Mouse (Mus musculus) spleen, postnatal 14 days (tissue): Measurements from ENCODE around the gene Gm20828.
"Not testable (repeated sequence)": the region's sequence is repeated elsewhere in the genome, so short reads cannot be mapped to it uniquely, and the experiment has no call there.

Experiments used
- DNase-seq, 2 experiments: peaks; one replicate each; pipeline ENCODE4 v3.0.0; 2021 to 2022; ENCODE audit warnings: low spot score in 2 of 2

Gm20828 gene

DNA sequence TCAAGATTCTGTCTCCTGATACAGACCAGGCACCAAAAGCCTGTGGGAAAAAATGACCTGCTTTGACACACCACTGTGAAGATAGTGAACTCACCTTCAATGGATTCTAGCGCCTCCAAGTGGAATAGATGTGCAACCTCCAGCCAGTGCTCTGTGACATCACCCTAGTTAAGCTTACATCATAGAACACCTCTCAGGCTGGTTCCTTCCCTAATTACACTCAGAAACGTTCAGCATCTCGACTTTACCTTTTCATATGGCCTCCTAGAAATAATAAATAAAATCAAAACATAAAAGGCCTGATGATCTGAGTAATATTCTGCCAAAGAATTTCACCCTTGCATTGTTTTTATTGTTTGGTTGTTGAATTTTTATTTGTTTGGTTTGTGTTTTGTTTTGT lies at the start of gene Gm20828:
Gm20828 (minus strand) TSS at position 101 of the 400 bp plus-strand sequence.
- not testable (repeated sequence) for DNase-seq
